Mouse (Mus musculus): Measurements from ENCODE around the gene Spns1. TPM values are rescaled to one million over a fixed set of nuclear protein-coding genes. Genes with fewer than 3 reads are reported as not detected.

Gene Spns1
- polyA plus RNA-seq, 1 experiment from 2014 or later = 80.1 TPM

- H3K4me2 ChIP-seq (ENCODE audit: low read length) = no peak overlapping the region
- no peak overlapping the region for H3K27ac ChIP-seq (ENCODE audit: low read length)
- H3K27me3 ChIP-seq (replicated peaks; ENCODE audit: control insufficient read depth, insufficient read depth, low read length) = no peaks in the 10 kb centered on the region
- H3K4me3 ChIP-seq (replicated peaks; ENCODE audit: low read length) = no peak overlapping the region
- no peaks in the 10 kb centered on the region for H3K36me3 ChIP-seq (ENCODE audit: control insufficient read depth, insufficient read depth)
- WGBS = 85% methylated on average over 6 of the region's 6 CpGs
- no peak for ATAC-seq
- no peaks in the 10 kb centered on the region for H3K4me1 ChIP-seq (replicated peaks; ENCODE audit: control insufficient read depth, insufficient read depth, low read length)
- H3K9ac ChIP-seq (replicated peaks; ENCODE audit: low read depth, low read length) = no peak overlapping the region
- H3K9me3 ChIP-seq (ENCODE audit: control insufficient read depth, low read length) = no peaks in the 10 kb centered on the region
Measured at GRCm38 (mm10) chr7:126357838-126358237, 19.4 kb downstream of the Spns1 start.

DNA sequence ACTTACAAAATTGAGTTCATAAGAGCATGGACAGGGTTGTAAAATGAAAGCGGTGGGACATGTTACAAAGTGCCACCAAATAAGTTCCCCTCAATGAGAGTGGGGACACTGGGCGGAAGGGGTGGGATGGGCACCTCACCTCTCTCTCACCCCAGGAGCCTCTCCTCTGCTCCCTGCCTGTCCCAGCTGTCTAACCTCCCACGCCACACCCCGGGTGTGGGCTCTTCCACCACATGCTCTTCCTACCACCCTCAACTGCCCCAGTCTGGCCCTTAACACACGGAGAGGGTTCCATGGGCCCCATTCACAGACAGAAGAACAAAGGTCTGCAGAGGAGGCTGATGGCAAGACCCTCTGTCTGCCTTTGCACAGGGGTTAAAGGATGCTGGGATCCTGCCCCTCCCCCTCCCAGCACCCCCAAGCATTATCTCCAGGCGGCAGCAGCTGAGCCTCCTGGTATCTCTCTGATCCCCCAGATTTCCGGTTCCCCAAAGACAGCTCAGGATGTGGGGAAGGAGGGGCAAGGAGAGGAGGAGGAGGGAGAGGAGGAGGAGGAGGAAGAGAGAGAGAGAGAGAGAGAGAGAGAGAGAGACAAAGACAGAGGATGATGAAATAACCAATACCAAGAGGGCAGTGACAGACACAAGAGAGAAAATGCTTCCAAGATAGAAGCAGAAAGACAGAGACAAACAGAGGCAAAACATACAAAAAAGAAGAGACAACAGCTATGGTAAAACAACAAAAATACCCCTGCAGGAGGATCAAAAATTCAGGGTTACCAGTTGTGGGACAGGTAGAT is 20.3 kb downstream of the Spns1 start:
- Histone ChIP-seq H3K9me3 (ENCODE audit: control insufficient read depth, low read length) (no peaks in the 10 kb centered on the region), H3K36me3 (ENCODE audit: control insufficient read depth, insufficient read depth) (no peaks in the 10 kb centered on the region), H3K9ac (replicated peaks; ENCODE audit: low read depth, low read length) (no peak overlapping the region), H3K4me1 (replicated peaks; ENCODE audit: control insufficient read depth, insufficient read depth, low read length) (no peaks in the 10 kb centered on the region), H3K4me3 (replicated peaks; ENCODE audit: low read length) (no peak overlapping the region), H3K27ac (ENCODE audit: low read length) (no peak overlapping the region), H3K27me3 (replicated peaks; ENCODE audit: control insufficient read depth, insufficient read depth, low read length) (no peaks in the 10 kb centered on the region), H3K4me2 (ENCODE audit: low read length) (no peak overlapping the region)
- 53% methylated on average over 7 of the region's 7 CpGs for whole genome bisulfite sequencing
- ATAC-seq = no peak

DNA sequence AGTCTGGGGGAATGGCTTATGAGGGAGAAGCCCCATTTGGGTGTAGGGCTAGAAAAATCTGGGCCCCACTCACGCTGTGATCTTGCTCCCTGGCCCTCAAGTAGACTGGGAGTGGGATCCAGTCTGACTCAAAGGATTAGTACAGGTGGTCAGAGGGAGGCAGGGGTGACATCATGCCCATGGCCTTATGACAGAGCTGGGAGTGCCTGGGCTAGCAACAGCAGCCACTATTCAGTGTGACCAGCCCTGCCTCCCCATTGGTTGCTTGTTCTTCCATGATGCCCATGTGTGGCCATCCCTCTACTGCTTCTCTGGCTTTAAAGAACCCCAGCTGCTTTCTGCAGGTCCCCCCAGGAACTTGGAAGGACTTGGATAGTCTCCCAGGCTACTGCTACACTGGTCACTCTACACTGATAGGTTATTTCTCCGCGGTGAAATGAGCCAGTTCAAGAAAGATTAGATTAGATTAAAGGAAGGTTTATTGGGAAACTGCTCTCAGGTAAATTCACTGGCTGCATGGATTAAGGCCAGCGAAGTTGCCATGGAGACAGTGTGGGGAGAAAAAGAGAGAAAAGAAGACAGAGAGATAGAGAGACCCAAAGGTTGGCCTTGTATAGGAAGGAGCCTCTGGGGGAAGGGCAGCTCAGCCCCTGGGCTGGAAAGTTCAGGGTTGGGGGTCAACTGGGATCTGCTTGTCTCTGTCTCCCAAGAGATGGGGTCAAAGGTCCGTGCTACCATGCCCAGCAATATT is 21.2 kb downstream of the Spns1 start:
- no peaks in the 10 kb centered on the region for H3K9me3 ChIP-seq (ENCODE audit: control insufficient read depth, low read length)
- H3K36me3 ChIP-seq (ENCODE audit: control insufficient read depth, insufficient read depth) = no peaks in the 10 kb centered on the region
- no peak overlapping the region for H3K27ac ChIP-seq (ENCODE audit: low read length)
- ATAC-seq = no peak
- H3K4me3 ChIP-seq (replicated peaks; ENCODE audit: low read length) = no peak overlapping the region
- whole genome bisulfite sequencing = 47% methylated on average over 5 of the region's 5 CpGs
- no peaks in the 10 kb centered on the region for H3K27me3 ChIP-seq (replicated peaks; ENCODE audit: control insufficient read depth, insufficient read depth, low read length)
- H3K4me1 ChIP-seq (replicated peaks; ENCODE audit: control insufficient read depth, insufficient read depth, low read length) = no peaks in the 10 kb centered on the region
- no peak overlapping the region for H3K9ac ChIP-seq (replicated peaks; ENCODE audit: low read depth, low read length)
- H3K4me2 ChIP-seq (ENCODE audit: low read length) = no peak overlapping the region

DNA sequence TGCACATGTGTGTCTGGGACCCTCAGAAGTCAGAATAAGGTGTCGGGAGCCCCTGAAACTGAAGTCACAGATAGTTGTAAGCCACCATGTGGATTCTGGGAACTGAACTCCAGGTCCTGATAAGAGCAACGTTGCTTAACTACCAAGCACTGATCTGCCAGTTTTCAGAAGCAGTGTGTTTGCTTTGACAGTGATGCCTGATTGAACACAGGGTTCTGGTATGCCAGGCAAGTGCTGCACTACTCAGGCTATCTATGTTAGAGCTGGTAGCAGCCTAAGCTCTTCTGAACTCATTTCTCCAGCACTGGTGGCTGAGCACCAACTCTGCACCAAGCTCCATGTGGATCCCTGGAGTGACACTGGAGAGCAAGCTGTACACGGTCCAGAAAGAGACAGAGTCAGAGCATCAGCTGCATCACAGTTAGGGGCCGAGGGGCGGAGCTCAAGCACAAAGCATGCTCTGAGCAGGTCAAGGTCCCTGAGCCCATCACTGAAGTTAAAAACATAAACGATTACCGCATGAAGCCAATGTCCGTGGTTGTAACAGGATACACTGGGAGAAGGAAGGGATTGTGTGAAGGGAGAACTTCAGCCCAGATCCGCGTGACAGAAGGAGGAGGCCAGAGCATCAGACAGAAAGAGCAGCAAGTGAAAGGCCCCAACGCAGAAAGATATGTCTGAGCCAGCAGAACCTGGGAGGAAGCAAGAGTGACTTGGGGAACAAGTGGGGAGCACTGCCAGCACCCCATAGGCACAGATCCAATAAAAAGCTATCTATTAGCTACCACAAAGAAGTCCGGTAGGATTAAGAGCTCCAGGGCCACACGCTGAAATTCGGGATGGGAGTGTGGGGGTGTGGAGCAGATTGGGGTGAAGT is 22.3 kb downstream of the Spns1 start:
- H3K9ac ChIP-seq (replicated peaks; ENCODE audit: low read depth, low read length) = no peak overlapping the region
- no peaks in the 10 kb centered on the region for H3K27me3 ChIP-seq (replicated peaks; ENCODE audit: control insufficient read depth, insufficient read depth, low read length)
- H3K36me3 ChIP-seq (ENCODE audit: control insufficient read depth, insufficient read depth) = no peaks in the 10 kb centered on the region
- H3K4me2 ChIP-seq (ENCODE audit: low read length) = no peak overlapping the region
- WGBS = 54% methylated on average over 14 of the region's 14 CpGs
- H3K27ac ChIP-seq (ENCODE audit: low read length) = no peak overlapping the region
- H3K4me3 ChIP-seq (replicated peaks; ENCODE audit: low read length) = no peak overlapping the region
- H3K4me1 ChIP-seq (replicated peaks; ENCODE audit: control insufficient read depth, insufficient read depth, low read length) = no peaks in the 10 kb centered on the region
- H3K9me3 ChIP-seq (ENCODE audit: control insufficient read depth, low read length) = no peaks in the 10 kb centered on the region
- no peak for ATAC-seq

DNA sequence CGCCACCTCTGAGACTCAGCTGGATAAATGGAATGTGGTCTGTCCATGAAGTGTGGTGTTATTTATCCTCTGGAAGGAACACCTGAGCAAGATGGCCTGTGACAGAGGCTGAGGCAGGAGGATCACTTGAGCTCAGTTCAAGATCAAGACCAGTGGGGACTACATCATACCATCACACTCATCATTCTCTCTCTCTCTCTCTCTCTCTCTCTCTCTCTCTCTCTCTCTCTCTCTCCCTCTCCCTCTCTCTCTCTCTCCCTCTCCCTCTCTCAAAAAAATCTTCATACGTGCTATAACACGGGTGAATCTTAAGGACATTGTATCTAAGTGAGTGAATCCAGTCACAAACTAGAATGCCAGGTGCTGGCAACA is 23.3 kb downstream of the Spns1 start:
- Histone ChIP-seq H3K4me1 (replicated peaks; ENCODE audit: control insufficient read depth, insufficient read depth, low read length) (no peaks in the 10 kb centered on the region), H3K27me3 (replicated peaks; ENCODE audit: control insufficient read depth, insufficient read depth, low read length) (no peaks in the 10 kb centered on the region), H3K36me3 (ENCODE audit: control insufficient read depth, insufficient read depth) (no peaks in the 10 kb centered on the region), H3K4me3 (replicated peaks; ENCODE audit: low read length) (no peak overlapping the region), H3K4me2 (ENCODE audit: low read length) (no peak overlapping the region), H3K9ac (replicated peaks; ENCODE audit: low read depth, low read length) (no peak overlapping the region), H3K27ac (ENCODE audit: low read length) (no peak overlapping the region), H3K9me3 (ENCODE audit: control insufficient read depth, low read length) (no peaks in the 10 kb centered on the region)
- no peak for ATAC-seq
- 88% methylated on average over 3 of the region's 3 CpGs for WGBS

GRCm38 (mm10) chr7:126353251-126353993 is 23.8 kb downstream of the Spns1 start:
- Histone ChIP-seq H3K4me1 (replicated peaks; ENCODE audit: control insufficient read depth, insufficient read depth, low read length) (no peaks in the 10 kb centered on the region), H3K27me3 (replicated peaks; ENCODE audit: control insufficient read depth, insufficient read depth, low read length) (no peaks in the 10 kb centered on the region), H3K9ac (replicated peaks; ENCODE audit: low read depth, low read length) (no peak overlapping the region), H3K4me3 (replicated peaks; ENCODE audit: low read length) (no peak overlapping the region), H3K36me3 (ENCODE audit: control insufficient read depth, insufficient read depth) (no peaks in the 10 kb centered on the region), H3K27ac (ENCODE audit: low read length) (no peak overlapping the region), H3K4me2 (ENCODE audit: low read length) (no peak overlapping the region), H3K9me3 (ENCODE audit: control insufficient read depth, low read length) (no peaks in the 10 kb centered on the region)
- ATAC-seq = no peak
- WGBS = 64% methylated on average over 11 of the region's 11 CpGs

- Histone ChIP-seq H3K9me3 (ENCODE audit: control insufficient read depth, low read length) (no peaks in the 10 kb centered on the region), H3K27ac (ENCODE audit: low read length) (no peak overlapping the region), H3K4me3 (replicated peaks; ENCODE audit: low read length) (no peak overlapping the region), H3K4me1 (replicated peaks; ENCODE audit: control insufficient read depth, insufficient read depth, low read length) (no peaks in the 10 kb centered on the region), H3K27me3 (replicated peaks; ENCODE audit: control insufficient read depth, insufficient read depth, low read length) (no peaks in the 10 kb centered on the region), H3K4me2 (ENCODE audit: low read length) (peak overlapping the region; percentile 0), H3K36me3 (ENCODE audit: control insufficient read depth, insufficient read depth) (no peaks in the 10 kb centered on the region), H3K9ac (replicated peaks; ENCODE audit: low read depth, low read length) (no peak overlapping the region)
- WGBS = 46% methylated on average over 10 of the region's 10 CpGs
- no peak for ATAC-seq
Measured at GRCm38 (mm10) chr7:126351419-126351951, 25.8 kb downstream of the Spns1 start.

DNA sequence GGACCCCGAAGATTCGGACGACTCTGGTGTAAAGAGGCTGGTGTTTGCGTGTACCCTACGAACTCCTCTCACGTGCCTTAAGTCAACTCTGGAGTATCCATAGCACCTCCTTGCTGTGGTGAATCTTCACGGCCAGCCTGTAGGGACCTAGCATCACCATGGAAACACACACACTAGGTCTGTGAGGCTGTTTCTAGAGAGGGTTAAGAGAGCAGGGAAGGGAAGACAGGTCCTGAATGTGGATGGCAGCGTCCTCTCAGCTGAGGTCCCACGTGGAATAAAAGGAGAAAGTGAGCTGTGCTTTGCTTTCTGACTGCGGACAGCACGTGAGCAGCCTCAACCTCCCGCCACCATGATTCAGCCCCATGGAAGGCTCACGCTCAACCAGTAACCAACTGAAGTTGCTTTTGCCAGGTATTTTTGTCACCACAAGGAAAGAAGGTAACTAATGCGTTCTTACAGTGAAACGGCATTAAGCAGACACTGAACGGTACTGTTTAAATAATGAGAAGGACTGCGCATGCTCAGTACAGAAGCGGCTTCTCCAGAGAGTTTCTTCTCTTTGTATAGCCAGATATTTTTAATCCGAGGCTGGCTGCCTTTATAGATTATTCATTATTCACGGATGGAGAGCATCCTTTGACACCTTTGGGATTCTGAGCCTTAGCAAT is 26.4 kb downstream of the Spns1 start:
- H3K9me3 ChIP-seq (ENCODE audit: control insufficient read depth, low read length) = no peaks in the 10 kb centered on the region
- no peaks in the 10 kb centered on the region for H3K36me3 ChIP-seq (ENCODE audit: control insufficient read depth, insufficient read depth)
- H3K27ac ChIP-seq (ENCODE audit: low read length) = no peak overlapping the region
- peak overlapping the region; percentile 27 for H3K4me2 ChIP-seq (ENCODE audit: low read length)
- peak overlapping the region; percentile 21; the same call in 1 of the 2 replicates for H3K4me3 ChIP-seq (replicated peaks; ENCODE audit: low read length)
- no peaks in the 10 kb centered on the region for H3K27me3 ChIP-seq (replicated peaks; ENCODE audit: control insufficient read depth, insufficient read depth, low read length)
- WGBS = 66% methylated on average over 20 of the region's 20 CpGs
- no peak for ATAC-seq
- H3K4me1 ChIP-seq (replicated peaks; ENCODE audit: control insufficient read depth, insufficient read depth, low read length) = no peaks in the 10 kb centered on the region
- 0 out of 2 replicates have a peak overlapping the region, but pooled peaks have one; percentile 6 for H3K9ac ChIP-seq (replicated peaks; ENCODE audit: low read depth, low read length)

Measured in forebrain, embryonic 16.5 days (tissue).